Mouse (Mus musculus) MEL (cell line): Measurements from ENCODE around the gene Cdk14. TPM values are rescaled to one million over a fixed set of nuclear protein-coding genes. Genes with fewer than 3 reads are reported as not detected.

Experiments used
- DNase-seq: peaks from one replicate; pipeline ENCODE4 v3.0.0; 2011; ENCODE audit warnings: low read depth, low spot score
- H3K27ac ChIP-seq: 2 replicates; pipeline ENCODE4 v1.5.1; 2012; ENCODE audit warnings: low read depth, mild to moderate bottlenecking, control low read depth, low read length, moderate library complexity; ENCODE audit not compliant: control insufficient read depth
- H3K27me3 ChIP-seq, 2 experiments: fragments of 150-350 bp in 1 of 2; sonication (generic) in 1 of 2; 2 replicates each; pipeline ENCODE4 v1.6.1; 2012; ENCODE audit warnings: low read length in 2 of 2, mild to moderate bottlenecking in 2 of 2, improper control_type of control experiment in 1 of 2, moderate library complexity in 1 of 2; ENCODE audit not compliant: insufficient read depth in 2 of 2, control insufficient read depth in 1 of 2
- H3K36me3 ChIP-seq, 2 experiments: 2 replicates each; pipeline ENCODE4 v1.6.1; 2012 to 2014; ENCODE audit warnings: low read length in 2 of 2, improper control_type of control experiment in 1 of 2, inconsistent platforms in 1 of 2, mild to moderate bottlenecking in 1 of 2; ENCODE audit not compliant: insufficient read depth in 2 of 2, control insufficient read depth in 1 of 2
- H3K4me1 ChIP-seq, 2 experiments: fragments of 150-350 bp in 1 of 2; sonication (generic) in 1 of 2; 2 replicates each; pipeline ENCODE4 v1.6.1; 2012; ENCODE audit warnings: low read length in 2 of 2, improper control_type of control experiment in 1 of 2, mild to moderate bottlenecking in 1 of 2; ENCODE audit not compliant: insufficient read depth in 2 of 2, control insufficient read depth in 1 of 2
- H3K4me3 ChIP-seq, 2 experiments: fragments of 150-350 bp in 1 of 2; sonication (generic) in 1 of 2; 2 replicates each; pipeline ENCODE4 v1.5.1; 2012; ENCODE audit warnings: low read depth in 2 of 2, low read length in 2 of 2, mild to moderate bottlenecking in 2 of 2, moderate library complexity in 2 of 2, control low read depth in 1 of 2, improper control_type of control experiment in 1 of 2; ENCODE audit not compliant: control insufficient read depth in 1 of 2, insufficient read depth in 1 of 2
- H3K79me2 ChIP-seq: 2 replicates; pipeline ENCODE4 v1.6.1; 2012; ENCODE audit warnings: mild to moderate bottlenecking, low read length, moderate library complexity; ENCODE audit not compliant: control insufficient read depth, poor library complexity, insufficient read depth
- H3K9ac ChIP-seq: 2 replicates; pipeline ENCODE4 v1.6.1; 2012; ENCODE audit warnings: low read depth, mild to moderate bottlenecking, control low read depth, low read length, moderate library complexity; ENCODE audit not compliant: control insufficient read depth, poor library complexity, severe bottlenecking
- H3K9me3 ChIP-seq: fragments of 150-350 bp; sonication (generic); replicated peaks from 2 replicates; pipeline ENCODE4 v1.6.1; 2012; ENCODE audit warnings: mild to moderate bottlenecking, low read length, improper control_type of control experiment, moderate library complexity; ENCODE audit not compliant: insufficient read depth
- CHD2 ChIP-seq: IDR thresholded peaks from 2 replicates; pipeline ENCODE4 v1.6.1; 2011; ENCODE audit warnings: low read length, improper control_type of control experiment
- CTCF ChIP-seq, 3 experiments: IDR thresholded peaks in 2 of 3; conservative IDR thresholded peaks in 1 of 3; 2 replicates each; pipeline ENCODE4 v1.5.1; 2011 to 2012; ENCODE audit warnings: low read length in 3 of 3, low read depth in 2 of 3, mild to moderate bottlenecking in 2 of 3, improper control_type of control experiment in 1 of 3, inconsistent platforms in 1 of 3, mixed read lengths in 1 of 3, moderate library complexity in 1 of 3; ENCODE audit not compliant: control insufficient read depth in 1 of 3, insufficient read depth in 1 of 3, poor library complexity in 1 of 3, severe bottlenecking in 1 of 3
- E2F4 ChIP-seq: IDR thresholded peaks from 2 replicates; pipeline ENCODE4 v1.6.1; 2011; ENCODE audit warnings: low read depth, low read length, improper control_type of control experiment, borderline replicate concordance
- ELF1 ChIP-seq: IDR thresholded peaks from 2 replicates; pipeline ENCODE4 v1.6.1; 2014; ENCODE audit warnings: low read depth, mild to moderate bottlenecking, inconsistent platforms, low read length, improper control_type of control experiment, moderate library complexity
- HCFC1 ChIP-seq: IDR thresholded peaks from 2 replicates; pipeline ENCODE4 v1.6.1; 2012; ENCODE audit warnings: low read depth, mild to moderate bottlenecking, inconsistent platforms, low read length, improper control_type of control experiment, moderate library complexity
- KAT2A ChIP-seq: conservative IDR thresholded peaks from 2 replicates; pipeline ENCODE4 v1.6.1; 2012; ENCODE audit warnings: low read depth, low read length, improper control_type of control experiment, inconsistent platforms
- MAFK ChIP-seq: IDR thresholded peaks from 2 replicates; pipeline ENCODE4 v1.6.1; 2011; ENCODE audit warnings: low read depth, mild to moderate bottlenecking, low read length, improper control_type of control experiment, borderline replicate concordance
- MAX ChIP-seq: IDR thresholded peaks from 2 replicates; pipeline ENCODE4 v1.6.1; 2011; ENCODE audit warnings: low read length, improper control_type of control experiment
- MAZ ChIP-seq: IDR thresholded peaks from 2 replicates; pipeline ENCODE4 v1.6.1; 2012; ENCODE audit warnings: low read depth, mild to moderate bottlenecking, inconsistent platforms, low read length, improper control_type of control experiment
- MYB ChIP-seq: IDR thresholded peaks from 2 replicates; pipeline ENCODE4 v1.6.1; 2011; ENCODE audit warnings: mild to moderate bottlenecking, low read depth, low read length, improper control_type of control experiment
- NRF1 ChIP-seq: IDR thresholded peaks from 2 replicates; pipeline ENCODE4 v1.6.1; 2014; ENCODE audit warnings: low read depth, mild to moderate bottlenecking, inconsistent platforms, low read length, improper control_type of control experiment, moderate library complexity; ENCODE audit not compliant: poor library complexity, insufficient read depth, severe bottlenecking
- POLR2A ChIP-seq, 2 experiments: IDR thresholded peaks; 2 replicates each; pipeline ENCODE4 v1.6.1; 2011 to 2012; ENCODE audit warnings: low read length in 2 of 2, mild to moderate bottlenecking in 2 of 2, control low read depth in 1 of 2, improper control_type of control experiment in 1 of 2, low read depth in 1 of 2, moderate library complexity in 1 of 2; ENCODE audit not compliant: control insufficient read depth in 1 of 2, insufficient read depth in 1 of 2, poor library complexity in 1 of 2
- POLR2AphosphoS2 ChIP-seq: IDR thresholded peaks from 2 replicates; pipeline ENCODE4 v1.6.1; 2011; ENCODE audit warnings: low read length, improper control_type of control experiment
- POLR2AphosphoS5 ChIP-seq: IDR thresholded peaks from 2 replicates; pipeline ENCODE4 v1.6.1; 2012; ENCODE audit warnings: low read depth, borderline replicate concordance, mild to moderate bottlenecking, inconsistent platforms, low read length, moderate library complexity, mixed read lengths
- SMC3 ChIP-seq: IDR thresholded peaks from 2 replicates; pipeline ENCODE4 v1.6.1; 2011; ENCODE audit warnings: low read depth, low read length, improper control_type of control experiment
- TCF12 ChIP-seq: IDR thresholded peaks from 2 replicates; pipeline ENCODE4 v1.6.1; 2014; ENCODE audit warnings: low read depth, mild to moderate bottlenecking, inconsistent platforms, low read length, improper control_type of control experiment, moderate library complexity
- USF1 ChIP-seq: IDR thresholded peaks from 2 replicates; pipeline ENCODE4 v1.6.1; 2014; ENCODE audit warnings: low read depth, mild to moderate bottlenecking, inconsistent platforms, low read length, improper control_type of control experiment, moderate library complexity
- ZC3H11A ChIP-seq: IDR thresholded peaks from 2 replicates; pipeline ENCODE4 v1.6.1; 2012; ENCODE audit warnings: low read depth, mild to moderate bottlenecking, inconsistent platforms, low read length, improper control_type of control experiment
- ZKSCAN1 ChIP-seq: IDR thresholded peaks from 2 replicates; pipeline ENCODE4 v1.6.1; 2012; ENCODE audit warnings: low read depth, mild to moderate bottlenecking, inconsistent platforms, low read length, improper control_type of control experiment, moderate library complexity
- ZMIZ1 ChIP-seq: IDR thresholded peaks from 2 replicates; pipeline ENCODE4 v1.6.1; 2012; ENCODE audit warnings: low read depth, mild to moderate bottlenecking, inconsistent platforms, low read length, improper control_type of control experiment, moderate library complexity
- polyA plus RNA-seq, 2 experiments: library from polyadenylated mRNA; stranded (reverse) in 1 of 2; unstranded in 1 of 2; fragments of >175 nt in 1 of 2; fragments of >200 nt in 1 of 2; gene quantifications; 2 replicates each; pipeline versions ENCODE4 v1.2.1 to v1.2.4; 2012; ENCODE audit warnings: low replicate concordance in 2 of 2, low read depth in 1 of 2; ENCODE audit not compliant: insufficient read length in 2 of 2, insufficient read depth in 1 of 2, missing spikeins in 1 of 2
- total RNA-seq: library from RNA; depleted of rRNA; stranded (reverse); fragments of 300-350 nt; gene quantifications from 2 replicates; pipeline ENCODE4 v1.2.3, GENCODE M21; 2012

The Cdk14 gene
- total and polyA plus RNA-seq, 3 experiments = not detected

- Histone ChIP-seq H3K9ac (no peak overlapping the region), H3K27me3 (no peaks in the 10 kb centered on the region)
- TF ChIP-seq USF1 (no peak), MYB (no peak), ZC3H11A (no peak), POLR2AphosphoS5 (no peak), HCFC1 (no peak), KAT2A (no peak)
- TF ChIP-seq, all 39 proteins: peak for 0
- Histone ChIP-seq H3K79me2 (no peaks in the 10 kb centered on the region), H3K4me1 (no peaks in the 10 kb centered on the region), H3K9me3 (no peaks in the 10 kb centered on the region), H3K4me3 (no peak overlapping the region), H3K36me3 (no peaks in the 10 kb centered on the region), H3K27ac (no peak overlapping the region)
- DNase-seq = no peak
These were observed 607.9 kb downstream of the Cdk14 start for GRCm38 (mm10) chr5:4812036-4812729.

DNA sequence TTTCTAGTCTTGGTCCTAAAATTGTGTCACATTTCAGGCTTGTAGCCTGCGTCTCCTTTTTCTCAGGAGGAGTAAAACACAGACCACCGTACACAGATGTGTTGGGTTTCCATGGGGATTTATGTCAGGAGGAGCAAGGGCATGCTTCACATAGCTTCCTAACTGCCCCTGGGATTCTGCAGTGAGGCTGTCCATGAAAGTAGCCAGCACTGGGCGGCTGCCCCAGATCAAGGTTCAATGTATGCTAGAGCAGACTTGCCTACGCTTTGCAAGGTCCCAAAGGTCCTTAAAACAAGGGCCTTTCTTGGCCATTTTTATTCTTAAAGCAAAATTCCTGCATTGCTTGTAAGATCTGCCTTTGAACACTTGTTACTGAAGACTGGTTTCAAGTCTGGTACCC is 614.9 kb downstream of the Cdk14 start:
- Histone ChIP-seq H3K9me3 (no peaks in the 10 kb centered on the region), H3K4me3 (no peak overlapping the region), H3K9ac (no peak overlapping the region), H3K27ac (no peak overlapping the region), H3K36me3 (no peaks in the 10 kb centered on the region), H3K79me2 (no peaks in the 10 kb centered on the region), H3K4me1 (no peaks in the 10 kb centered on the region), H3K27me3 (no peaks in the 10 kb centered on the region)
- TF ChIP-seq POLR2AphosphoS2 = no peak
- no peak for TF ChIP-seq MAZ
- TF ChIP-seq HCFC1 = no peak
- TF ChIP-seq E2F4 = no peak
- TF ChIP-seq ELF1 = no peak
- no peak for TF ChIP-seq NRF1
- no peak for TF ChIP-seq CHD2
- no peak for TF ChIP-seq TCF12
- no peak for TF ChIP-seq MAFK
- TF ChIP-seq CTCF (IDR thresholded peaks at IDR 0.05 in 2 of 3, conservative IDR thresholded peaks at IDR 0.05 in 1 of 3; ENCODE audit: control insufficient read depth in 1 of 3, insufficient read depth in 1 of 3, low read depth in 2 of 3, low read length in 3 of 3, poor library complexity in 1 of 3, severe bottlenecking in 1 of 3) = no peak
- no peak for TF ChIP-seq POLR2A (IDR thresholded peaks at IDR 0.05; ENCODE audit: control insufficient read depth in 1 of 2, insufficient read depth in 1 of 2, low read depth in 1 of 2, low read length in 2 of 2, poor library complexity in 1 of 2)
- no peak for TF ChIP-seq MAX
- no peak for TF ChIP-seq ZKSCAN1
- no peak for TF ChIP-seq SMC3
- TF ChIP-seq ZMIZ1 = no peak
- DNase-seq = no peak
